Mouse (Mus musculus): Measurements from ENCODE around the gene Sec63.

Gene Sec63

DNA sequence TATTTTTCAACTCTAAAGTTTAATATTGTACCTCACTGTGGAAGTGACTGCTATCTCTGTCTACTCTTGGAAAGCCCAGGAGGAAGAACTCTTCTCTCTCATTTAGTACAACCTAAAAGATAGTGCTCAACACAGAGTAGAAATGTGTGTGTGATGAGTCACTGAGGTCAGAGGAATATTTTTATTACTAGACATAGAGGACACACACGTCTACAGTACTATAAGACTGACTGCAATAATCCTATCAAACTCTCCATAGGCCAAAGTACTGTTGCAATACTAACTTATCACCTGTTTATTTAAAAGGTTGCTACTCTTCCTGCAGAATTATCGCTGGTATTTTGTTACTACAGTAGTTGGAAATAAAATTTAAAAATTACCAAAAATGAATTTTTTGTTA, 68.7 kb downstream of the Sec63 start:
- DNase-seq (ENCODE audit: low spot score in 2 of 2) = no peak

DNA sequence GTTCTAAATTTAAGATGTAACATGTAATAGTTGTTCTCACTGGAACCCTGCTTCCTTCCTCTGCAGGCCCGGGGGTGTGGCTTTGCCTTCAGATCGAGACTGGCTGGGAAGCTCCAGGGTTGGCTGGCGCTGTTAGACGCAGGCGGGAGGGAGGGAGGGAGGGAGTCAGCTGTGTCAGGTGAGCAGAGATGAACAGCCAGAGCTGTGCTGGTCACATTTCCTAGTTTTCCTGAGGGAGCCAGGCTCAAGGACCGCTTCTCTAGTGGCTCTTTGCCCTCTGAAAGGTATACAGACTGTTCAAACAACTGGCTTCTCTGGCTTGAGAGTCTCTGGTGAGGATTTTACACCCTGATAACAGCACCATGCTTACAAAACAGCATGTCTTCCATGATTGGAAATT, 69.1 kb downstream of the Sec63 start:
- no peak for DNase-seq (ENCODE audit: low spot score in 2 of 2)

DNA sequence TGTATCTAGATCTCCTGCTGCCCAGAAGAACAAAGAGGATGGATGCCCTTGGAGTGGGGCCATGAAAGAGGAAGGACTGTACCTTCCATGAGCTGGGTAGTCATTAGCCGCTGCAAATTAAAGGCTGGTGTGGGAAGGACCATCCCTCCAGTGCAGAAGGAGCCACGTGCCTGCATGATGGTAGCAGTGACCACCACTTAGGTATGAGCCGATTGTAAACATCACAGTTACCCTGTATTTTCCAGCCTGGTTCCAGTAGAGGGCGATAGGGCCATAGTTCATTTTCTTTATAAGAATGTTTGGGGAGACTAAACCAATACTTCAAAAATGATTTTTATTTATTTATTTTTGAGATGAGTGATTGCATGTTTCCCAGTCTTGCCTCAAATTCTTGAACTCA, 71.4 kb downstream of the Sec63 start:
- no peak for DNase-seq (ENCODE audit: low spot score in 2 of 2)

DNA sequence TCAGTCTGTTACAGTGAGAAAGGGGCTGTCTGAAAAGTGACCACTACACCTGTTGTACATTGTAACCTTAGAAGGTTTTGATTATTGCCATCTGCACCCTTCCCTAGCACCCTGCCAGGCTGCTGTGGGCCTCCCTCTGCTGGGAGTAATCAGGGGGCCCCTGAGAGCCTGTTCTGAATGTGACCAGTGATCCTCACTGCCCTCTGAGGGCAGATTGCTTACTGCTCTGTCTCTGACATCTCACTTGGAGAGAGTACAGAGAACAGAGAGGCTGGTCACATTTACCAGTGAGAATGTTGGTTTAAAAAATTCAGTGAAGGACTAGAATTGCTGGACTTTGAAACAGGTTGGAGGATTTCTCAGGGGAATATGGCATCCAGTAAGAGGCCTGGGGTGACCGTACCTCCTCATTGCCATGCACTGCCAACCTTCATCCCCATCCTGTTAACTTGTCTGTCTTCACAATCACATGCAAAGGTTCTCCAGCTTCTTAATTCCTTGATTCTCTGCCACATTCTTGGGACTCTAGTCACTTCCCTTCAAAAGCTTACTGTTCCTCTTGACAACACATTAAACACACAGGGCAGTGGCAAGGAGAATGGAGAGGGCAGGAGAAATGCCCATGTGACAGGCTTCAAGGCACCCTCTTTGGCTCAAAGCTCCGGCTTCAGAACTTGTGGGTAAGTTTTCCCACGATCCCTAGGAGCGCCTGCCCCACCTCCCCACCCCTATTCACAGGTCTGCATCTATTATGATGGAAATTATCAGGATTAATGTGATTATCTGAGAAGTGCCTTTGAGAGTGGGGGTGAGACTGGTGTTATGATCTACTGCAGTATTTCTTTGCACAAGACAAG, 72.8 kb downstream of the Sec63 start:
- DNase-seq (ENCODE audit: low spot score in 2 of 2) = no peak

DNA sequence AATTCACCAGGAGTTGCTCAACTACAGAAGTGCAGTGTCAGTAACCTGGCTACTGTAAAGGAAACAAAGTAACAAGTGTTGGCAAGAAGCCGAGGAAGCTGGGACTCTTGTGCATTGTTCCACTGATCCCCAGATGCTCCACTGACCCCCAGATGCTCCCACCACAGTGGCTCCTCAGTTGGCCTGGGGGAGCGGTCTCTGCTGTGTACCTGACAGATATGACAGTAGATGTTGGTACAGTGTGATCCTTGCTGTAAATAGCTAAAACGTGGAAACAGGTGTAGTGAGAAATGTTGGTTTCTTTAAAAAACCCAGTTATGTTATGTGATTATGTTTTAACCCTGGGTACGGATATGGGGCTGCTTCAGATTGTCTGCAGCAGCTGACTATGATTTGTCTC, 76.8 kb downstream of the Sec63 start:
- no peak for DNase-seq (ENCODE audit: low spot score in 2 of 2)

DNA sequence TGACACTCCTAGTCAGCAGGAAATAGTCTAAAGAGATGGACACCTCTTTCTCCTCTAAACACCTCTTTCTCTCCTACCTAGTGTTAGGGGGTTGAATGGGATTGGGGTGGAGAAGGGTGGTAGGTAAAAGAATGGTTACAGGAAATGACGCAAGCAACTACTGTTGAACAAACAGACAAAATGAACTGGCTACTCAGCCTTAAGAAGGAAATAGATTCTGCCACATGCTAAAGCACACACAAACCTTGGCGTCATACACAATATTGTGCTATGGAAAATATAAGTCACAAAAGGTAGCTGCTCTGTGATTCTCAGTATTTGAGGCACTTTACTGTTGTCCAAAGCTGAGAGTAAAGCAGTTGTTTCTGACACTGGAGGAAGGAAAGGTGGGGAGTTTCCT, 77.4 kb downstream of the Sec63 start:
- no peak for DNase-seq (ENCODE audit: low spot score in 2 of 2)

DNA sequence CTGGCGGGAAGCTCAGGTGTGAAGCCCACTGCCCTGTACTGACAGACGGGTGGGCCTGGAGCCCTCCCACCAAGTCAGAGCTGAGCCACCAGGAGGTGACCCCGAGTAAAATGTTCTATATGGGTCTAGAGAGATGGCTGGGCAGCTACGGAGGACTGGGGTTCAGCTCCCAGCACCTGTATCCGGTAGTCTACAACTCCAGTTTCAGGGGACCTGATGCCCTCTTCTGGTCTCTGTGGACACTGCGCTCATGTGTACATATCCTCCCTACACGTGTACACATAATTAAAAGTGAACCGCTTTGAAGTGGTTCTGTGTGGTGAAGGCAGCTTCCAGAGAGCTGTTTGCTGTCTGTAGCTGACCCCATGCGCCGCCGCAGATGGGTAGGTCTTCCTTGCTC, 78.7 kb downstream of the Sec63 start:
- no peak for DNase-seq (ENCODE audit: low spot score in 2 of 2)

DNA sequence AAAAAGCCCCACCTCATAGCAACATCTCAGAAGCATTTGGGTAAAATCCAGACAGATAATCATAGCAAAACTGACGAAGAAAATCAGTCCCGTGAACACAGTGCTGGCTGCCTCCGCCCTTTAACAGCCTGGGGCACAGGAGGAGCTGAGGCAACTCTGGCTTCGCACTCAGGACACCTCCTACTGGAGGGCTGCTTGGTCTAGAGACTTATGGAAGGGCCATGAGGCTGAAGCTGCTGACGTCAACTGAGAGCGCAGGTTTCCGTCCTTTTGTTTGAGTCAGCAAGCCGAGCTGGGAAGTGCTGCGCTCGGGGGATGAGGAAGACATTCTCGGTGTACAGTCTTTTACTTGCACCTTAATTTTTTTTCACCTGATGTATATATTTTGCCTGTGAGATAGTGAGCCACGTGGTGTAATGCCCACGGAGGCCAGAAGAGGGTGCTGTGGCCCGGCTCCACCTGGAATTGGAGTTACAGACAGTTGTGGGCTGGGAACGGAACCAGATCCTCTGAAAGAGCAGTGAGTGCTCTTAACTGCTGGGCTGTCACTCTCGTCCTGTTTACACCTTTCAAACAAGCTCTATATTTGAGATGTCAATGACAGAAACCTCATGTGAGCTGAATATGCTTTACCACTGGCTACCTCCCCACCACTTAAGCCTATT, 80.4 kb downstream of the Sec63 start:
- DNase-seq (ENCODE audit: low spot score in 2 of 2) = peak in 1 of 2 experiments; percentile 50

DNA sequence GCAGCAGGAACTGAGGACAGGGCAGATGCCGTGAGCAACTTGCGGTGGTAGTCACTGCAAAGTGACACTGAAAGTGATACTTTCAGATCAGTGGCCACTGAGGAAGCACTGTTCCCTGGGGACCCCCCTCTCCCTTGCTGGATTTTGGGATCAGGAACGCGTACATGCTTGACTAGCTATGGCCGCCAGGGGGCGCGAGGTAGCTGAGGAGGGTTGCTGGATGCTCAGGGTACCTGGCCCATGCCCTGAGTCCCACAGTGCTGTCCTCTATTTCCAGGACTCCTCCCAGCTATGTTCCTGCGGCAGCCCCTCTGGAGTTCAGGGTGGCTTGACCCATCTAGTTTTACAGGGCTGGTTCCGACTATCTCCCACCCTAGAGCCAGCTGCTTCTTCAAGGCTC, 81.1 kb downstream of the Sec63 start:
- DNase-seq (ENCODE audit: low spot score in 2 of 2) = peak; percentile 67 to 79

DNA sequence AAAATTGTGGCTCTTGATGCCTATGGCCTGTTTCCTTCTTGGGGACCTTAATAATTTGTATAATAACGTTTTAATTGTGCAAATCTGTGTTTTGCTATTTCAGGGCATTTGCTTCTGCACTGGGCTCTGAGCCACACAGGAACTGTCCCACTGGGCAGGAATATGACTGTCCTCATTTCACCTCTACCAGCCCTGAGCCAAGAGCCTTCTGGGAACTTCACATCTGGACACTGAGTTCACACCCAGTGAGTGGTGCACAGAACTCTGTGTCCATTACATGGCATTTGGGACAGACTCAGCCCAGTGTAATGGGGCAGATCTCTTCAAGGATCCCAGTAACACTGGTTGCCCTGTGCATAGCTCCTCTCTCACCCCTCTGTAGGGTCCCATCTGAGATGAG, 82.1 kb downstream of the Sec63 start:
- no peak for DNase-seq (ENCODE audit: low spot score in 2 of 2)

DNA sequence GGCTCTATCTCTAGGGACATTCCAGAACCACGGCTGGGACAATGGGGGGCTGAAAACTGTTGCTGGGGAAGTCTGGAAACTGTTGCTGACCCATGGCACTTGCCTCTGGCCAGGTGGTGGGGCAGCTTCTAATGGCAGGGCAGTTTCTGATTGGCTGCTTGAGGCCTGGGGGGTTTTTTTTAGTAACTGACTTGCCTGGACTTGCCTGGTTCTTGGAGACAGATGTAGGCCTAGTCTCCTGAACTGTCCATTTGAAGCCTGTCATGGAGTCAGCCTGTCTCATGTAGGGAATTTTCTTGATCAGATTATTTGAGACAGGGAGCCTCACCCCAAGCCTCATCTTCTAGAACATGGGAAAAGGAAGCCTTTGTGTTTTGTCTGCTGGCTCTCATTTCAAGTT, 84.2 kb downstream of the Sec63 start:
- no peak for DNase-seq (ENCODE audit: low spot score in 2 of 2)

DNA sequence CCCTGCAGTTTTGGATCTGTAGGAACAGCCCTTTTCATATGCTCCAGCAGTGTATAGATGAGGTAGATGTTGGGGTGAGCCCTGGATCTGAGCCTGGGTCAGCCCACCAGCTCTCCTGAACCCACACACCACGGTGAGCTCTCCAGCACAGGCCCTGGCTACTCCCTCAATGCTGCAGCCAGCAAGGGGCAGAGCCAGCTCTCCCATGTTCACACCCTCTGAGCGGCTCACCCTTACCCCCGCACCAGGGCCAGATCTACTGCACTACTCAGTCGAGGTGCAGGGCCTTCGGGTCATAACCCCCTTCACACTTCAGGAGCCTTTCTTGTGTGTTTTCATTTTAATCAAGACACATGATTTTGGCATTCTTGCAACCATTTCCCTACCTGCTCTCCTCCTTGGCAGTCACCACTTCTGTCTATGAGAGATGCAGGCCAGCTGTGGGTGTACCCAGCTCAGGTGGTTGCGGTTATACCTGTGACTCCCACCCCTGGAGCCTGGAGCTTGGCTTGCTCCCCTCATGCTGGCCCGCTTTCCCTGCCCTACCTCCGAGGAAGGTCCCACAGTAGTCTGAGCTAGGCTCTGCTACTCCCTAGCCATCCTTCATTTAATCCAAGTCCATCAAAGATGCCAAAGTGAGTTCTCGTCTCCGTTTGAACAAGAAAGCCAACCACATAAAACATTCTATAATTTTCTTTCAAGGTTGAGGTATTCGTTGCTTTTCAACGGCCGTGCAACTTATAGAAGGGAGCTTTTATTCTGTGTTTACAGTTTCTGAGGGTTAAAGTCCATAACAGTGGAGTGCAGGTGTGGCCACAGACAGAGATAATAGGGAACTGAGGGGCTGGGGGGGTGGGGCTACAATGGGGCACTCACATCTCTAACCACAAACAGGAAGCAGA, 87.1 kb downstream of the Sec63 start:
- no peak for DNase-seq (ENCODE audit: low spot score in 2 of 2)

DNA sequence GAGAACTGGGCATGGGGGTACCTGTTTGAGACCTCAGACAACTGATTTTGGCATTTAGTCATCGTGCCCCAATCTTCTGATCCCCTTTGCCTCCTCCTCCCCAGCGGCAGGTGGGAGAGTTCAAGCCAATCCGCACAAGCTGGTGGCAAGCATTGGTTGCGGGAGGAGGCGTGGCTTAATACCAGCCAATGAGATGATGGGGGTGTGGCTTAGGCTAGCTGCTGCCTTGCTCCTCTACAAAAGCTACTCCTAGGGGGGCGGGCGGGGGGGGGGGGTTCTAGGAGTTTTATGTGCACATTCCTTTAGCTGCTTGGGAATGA, 87.7 kb downstream of the Sec63 start:
- no peak for DNase-seq (ENCODE audit: low spot score in 2 of 2)

DNA sequence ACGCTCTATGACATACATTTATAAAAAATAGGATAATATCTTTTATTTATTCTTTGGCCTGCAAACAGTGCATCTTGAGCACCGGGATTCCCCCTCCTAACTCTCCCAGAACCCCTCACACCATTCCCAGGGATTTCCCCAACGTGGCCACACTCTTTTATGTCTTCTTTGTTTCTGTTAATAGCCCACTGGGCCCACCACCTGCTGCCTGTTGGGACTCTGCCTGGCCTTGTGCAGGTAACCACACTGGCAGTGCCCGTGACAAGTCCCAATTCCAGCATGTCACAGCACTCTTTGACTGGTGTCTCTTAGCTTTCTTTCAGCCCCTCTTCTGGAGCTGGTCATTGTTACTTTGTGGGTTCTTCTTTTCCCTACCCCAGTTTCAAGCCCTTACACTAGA, 93.5 kb downstream of the Sec63 start:
- DNase-seq (ENCODE audit: low spot score in 2 of 2) = no peak

DNA sequence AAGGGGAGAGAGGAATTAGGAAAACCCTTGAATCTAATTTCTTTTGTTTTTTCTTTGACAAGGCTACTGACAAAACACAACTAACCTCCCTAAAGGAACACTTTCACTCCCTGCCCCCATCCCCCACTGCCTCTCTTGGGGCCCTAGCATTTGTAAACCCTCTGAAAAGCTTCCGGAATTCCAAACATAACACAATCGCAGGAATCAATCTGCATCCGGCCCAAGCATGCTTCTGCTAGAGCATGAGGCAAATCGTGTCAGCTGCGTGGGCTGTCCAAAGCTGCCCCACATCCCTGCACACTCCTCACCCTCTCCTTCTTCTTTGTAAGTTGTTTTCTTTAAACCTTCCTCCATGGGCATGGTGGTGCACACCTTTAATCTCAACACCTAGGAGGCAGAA, 94.0 kb downstream of the Sec63 start:
- DNase-seq (ENCODE audit: low spot score in 2 of 2) = no peak

DNA sequence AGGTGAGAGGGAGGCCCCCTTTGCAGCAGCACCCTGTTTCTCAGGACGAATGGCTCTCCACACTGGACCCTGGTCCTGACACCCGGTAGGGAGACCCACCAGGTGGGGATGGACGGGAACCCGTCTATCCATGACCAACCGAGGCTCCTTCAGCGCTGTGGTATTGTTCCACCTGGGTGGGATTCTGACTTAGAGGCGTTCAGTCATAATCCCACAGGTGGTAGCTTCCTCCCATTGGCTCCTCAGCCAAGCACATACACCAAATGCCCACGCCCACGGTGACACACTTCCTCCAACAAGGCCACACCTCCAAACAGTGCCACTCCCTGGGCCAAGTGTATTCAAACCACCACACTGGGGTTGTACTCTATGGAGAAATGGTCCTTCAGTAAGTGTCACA, 95.3 kb downstream of the Sec63 start:
- no peak for DNase-seq (ENCODE audit: low spot score in 2 of 2)

DNA sequence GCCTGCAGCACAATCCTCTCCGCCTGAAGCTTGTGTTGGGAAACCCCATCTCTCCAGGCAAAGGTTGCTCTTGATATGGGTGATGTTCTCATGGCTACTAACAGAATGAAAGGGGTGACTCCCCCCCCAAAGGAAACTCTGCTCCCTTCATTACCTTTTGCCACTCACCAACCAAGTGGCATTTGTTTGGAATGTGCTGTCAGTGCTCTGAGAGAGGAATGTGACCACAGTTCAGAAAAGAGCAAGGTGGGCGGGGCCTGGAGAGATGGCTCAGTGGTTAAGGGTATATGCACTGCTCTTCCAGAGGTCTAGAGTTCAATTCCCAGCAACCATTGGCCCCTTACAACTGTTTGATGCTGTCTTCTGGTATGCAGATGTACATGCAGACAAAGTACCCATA, 95.7 kb downstream of the Sec63 start:
- no peak for DNase-seq (ENCODE audit: low spot score in 2 of 2)

DNA sequence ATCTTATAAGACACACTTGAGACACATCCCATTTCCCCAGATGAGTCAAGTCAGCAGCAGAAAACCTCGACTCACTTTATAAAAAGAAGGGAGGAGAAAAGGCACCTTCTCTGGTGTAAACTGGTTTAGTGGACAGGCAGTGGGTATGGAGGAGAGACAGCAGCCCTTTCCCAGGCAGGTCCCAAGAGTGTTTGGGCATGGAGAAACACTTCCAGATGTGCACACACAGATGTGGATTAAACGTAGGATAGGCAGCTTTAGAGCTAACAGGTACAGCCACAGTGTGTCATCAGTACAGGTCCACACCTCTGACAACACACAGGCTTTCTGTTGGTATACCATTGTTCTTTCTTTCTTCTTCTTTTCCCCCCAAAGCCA, 98.5 kb downstream of the Sec63 start:
- DNase-seq (ENCODE audit: low spot score in 2 of 2) = no peak

DNA sequence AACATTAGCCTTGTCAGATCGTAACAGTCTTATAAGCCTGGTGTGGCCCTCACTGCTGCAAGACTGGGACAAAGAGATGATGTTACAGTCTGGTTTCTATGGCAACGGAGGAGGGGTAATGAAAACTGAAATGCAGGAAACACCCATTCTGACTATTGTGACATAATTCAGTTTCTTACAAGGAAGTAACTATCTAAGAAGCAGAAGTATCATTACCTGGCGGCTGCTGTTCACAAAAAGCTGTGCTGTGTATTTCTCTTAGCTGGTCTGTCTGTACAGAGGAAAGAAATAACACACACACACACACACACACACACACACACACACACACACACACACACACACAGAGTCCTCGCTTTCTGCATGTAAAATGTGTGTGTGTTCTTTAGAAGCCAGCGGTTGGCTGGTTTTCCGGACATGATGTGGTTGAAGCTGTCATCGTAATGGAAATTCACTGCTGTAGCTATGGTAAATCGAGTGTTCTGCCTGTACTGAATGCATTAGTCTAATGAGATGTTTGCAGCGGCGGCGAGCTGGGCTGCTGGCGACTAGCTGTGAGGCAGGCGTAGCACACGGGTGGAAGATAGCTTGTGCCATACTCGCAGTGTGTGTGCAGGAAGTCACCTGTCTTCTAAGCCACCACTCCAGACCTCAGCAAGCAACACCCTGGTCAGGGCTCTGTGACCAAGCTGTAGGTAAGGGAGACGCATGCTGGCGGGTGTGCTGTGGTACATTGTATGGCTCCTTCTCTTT, 99.0 kb downstream of the Sec63 start, which contains the start of gene Scml4:
Gene Scml4 (plus strand): TSS at position 212 of the 753 bp plus-strand sequence.
- peak; percentile 34 to 68 for DNase-seq (ENCODE audit: low spot score in 2 of 2)

DNA sequence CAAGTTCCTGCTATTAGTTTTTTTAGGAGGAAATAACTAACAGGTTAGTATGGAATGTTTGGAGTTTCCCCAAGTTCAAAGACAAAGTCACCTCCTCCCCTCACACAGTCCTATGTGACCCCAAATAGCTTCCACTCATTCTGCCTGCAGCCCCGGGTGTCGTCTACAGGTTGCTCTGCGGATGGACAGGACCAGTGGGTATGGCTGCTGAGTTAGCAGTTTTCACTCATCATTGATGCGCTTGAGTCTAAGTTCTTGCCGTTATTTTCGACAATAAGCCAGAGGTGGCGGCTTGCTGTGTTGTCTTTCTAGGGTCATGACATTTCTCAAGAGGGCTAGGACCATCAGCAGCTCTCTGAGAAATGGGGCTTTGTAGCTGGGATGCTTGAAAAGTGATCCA, 100.2 kb downstream of the Sec63 start:
- DNase-seq (ENCODE audit: low spot score in 2 of 2) = no peak

DNA sequence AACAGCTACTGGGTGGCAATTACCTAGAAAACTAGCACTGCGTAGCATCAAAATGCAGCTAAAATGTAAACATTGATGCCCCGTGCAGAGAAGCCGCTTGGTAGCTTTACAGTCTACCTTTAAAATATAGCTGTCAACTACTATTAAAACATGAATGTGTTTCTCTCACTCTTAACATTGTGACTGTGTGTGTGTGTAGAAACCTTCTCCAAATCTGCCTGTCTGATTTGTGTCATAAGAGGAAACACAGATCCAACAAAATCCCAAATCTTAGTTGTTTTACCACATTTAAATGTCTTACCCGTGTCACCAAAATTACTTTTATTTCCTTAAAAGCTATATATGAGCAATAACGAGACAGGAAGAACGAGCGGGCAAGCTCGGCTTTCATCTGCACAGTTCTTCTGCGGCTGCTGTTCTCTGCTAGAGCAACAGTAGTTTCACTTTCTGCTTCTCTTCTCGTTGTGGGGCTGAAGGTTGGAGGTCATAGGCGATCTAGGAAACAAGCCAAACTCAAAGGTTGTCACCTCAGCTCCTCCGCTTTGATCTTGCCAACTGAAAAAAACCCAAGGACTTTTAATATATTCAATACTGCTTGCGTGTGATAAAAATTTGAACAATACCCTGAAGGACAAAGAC, 100.9 kb downstream of the Sec63 start:
- peak in 1 of 2 experiments; percentile 55 for DNase-seq (ENCODE audit: low spot score in 2 of 2)
